Mouse (Mus musculus): ENCODE measurements around the gene H2afy. TPM values are rescaled to one million over a fixed set of nuclear protein-coding genes. Genes with fewer than 3 reads are reported as not detected.

H2afy gene
- polyA plus RNA-seq, 1 experiment from 2014 or later: 162 TPM

DNA sequence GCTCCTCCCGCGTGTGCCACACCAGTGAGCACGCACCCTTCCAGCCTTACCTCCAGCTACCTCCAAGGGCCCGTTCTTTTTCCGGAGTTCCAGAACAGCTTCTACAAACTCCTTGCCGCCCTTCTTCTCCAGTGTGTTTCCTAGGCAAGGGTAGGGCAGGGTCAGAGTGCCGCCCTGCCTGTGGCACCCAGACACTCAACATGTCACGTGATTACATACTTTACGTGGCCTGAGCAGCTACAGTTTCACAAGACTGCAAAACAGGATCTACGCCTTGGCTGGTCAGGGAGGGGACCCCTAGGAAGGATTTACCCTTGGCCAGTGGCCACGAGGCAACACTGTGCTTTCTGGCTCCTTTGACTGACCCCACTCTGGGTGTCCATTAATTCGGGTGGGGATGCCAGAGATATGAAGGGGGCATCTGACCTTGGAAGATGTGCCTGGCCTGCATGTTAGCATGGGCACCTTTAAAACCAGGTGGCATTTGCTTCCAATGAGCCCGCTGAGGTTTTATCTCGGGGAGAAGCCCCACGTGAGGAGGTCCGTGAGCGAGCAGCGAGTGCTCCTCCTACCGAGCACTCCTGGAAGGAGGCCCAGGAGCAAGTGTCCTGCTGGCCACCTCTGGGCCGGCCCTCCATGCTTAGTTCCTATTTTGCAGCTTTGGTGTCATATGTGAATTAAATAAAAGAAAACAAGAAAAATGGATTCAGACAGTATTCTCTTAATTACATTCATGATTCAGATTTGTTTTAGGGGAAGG is 51.8 kb downstream of the H2afy start:
- Histone ChIP-seq H3K4me3 (no peak overlapping the region), H3K4me2 (no peak overlapping the region), H3K27ac (no peak overlapping the region), H3K36me3 (peaks cover 98% of the 10 kb centered on the region), H3K4me1 (no peaks in the 10 kb centered on the region), H3K9ac (no peak overlapping the region), H3K9me3 (replicated peaks) (no peaks in the 10 kb centered on the region), H3K27me3 (replicated peaks) (no peaks in the 10 kb centered on the region)
- 86% methylated on average over 20 of the region's 20 CpGs for WGBS (ENCODE audit: insufficient replicate concordance)
- ATAC-seq: no peak

DNA sequence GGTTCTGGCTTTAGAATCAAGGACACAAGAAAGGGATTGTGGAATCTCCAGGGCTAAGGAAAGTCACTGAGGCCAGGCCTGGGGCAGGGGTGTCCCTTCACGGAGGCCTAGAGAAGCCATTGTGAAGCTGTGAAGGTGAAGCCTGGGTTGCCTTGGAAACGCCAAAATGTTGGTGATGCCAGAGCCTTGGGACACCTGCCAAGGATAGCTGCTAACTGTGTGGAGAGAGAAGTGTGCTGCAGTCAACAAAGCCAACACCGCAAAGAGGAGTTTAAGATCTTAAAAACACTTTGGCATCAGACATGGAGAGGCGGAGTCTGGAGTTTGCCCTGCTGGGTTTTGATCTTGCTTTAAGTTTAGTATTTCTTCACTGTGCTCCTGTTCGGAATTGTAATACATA is 54.5 kb downstream of the H2afy start:
- no peaks in the 10 kb centered on the region for H3K4me1 ChIP-seq
- no peak overlapping the region for H3K27ac ChIP-seq
- H3K9ac ChIP-seq: no peak overlapping the region
- H3K9me3 ChIP-seq (replicated peaks): no peaks in the 10 kb centered on the region
- ATAC-seq: no peak
- WGBS (ENCODE audit: insufficient replicate concordance): 81% methylated on average over 5 of the region's 5 CpGs
- H3K4me2 ChIP-seq: no peak overlapping the region
- H3K36me3 ChIP-seq: peaks cover 98% of the 10 kb centered on the region
- H3K4me3 ChIP-seq: no peak overlapping the region
- H3K27me3 ChIP-seq (replicated peaks): no peaks in the 10 kb centered on the region

DNA sequence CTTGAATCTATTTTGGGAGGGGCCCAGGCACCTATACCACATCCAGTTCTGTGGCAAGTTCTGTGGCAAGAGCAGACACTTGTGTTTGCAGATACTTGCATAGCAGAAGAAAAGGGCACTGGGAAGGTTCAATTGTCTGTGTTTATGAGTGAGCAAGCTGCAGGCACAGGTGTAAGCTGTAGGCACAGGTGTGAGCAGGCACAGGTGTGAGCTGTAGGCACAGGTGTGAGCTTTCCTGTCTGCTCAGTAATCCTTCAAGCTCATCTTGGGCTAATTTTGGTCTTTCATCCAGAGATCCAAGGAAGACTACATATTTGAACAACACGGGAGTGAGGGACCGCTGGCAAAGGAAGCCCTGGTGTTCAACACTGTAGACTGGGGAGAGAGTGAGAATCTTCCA is 56.5 kb downstream of the H2afy start:
- no peaks in the 10 kb centered on the region for H3K9me3 ChIP-seq (replicated peaks)
- H3K27me3 ChIP-seq (replicated peaks): no peaks in the 10 kb centered on the region
- no peak overlapping the region for H3K4me2 ChIP-seq
- WGBS (ENCODE audit: insufficient replicate concordance): 98% methylated on average over 2 of the region's 2 CpGs
- H3K4me1 ChIP-seq: no peaks in the 10 kb centered on the region
- no peak for ATAC-seq
- H3K36me3 ChIP-seq: peaks cover 100% of the 10 kb centered on the region
- no peak overlapping the region for H3K9ac ChIP-seq
- H3K4me3 ChIP-seq: no peak overlapping the region
- H3K27ac ChIP-seq: no peak overlapping the region

DNA sequence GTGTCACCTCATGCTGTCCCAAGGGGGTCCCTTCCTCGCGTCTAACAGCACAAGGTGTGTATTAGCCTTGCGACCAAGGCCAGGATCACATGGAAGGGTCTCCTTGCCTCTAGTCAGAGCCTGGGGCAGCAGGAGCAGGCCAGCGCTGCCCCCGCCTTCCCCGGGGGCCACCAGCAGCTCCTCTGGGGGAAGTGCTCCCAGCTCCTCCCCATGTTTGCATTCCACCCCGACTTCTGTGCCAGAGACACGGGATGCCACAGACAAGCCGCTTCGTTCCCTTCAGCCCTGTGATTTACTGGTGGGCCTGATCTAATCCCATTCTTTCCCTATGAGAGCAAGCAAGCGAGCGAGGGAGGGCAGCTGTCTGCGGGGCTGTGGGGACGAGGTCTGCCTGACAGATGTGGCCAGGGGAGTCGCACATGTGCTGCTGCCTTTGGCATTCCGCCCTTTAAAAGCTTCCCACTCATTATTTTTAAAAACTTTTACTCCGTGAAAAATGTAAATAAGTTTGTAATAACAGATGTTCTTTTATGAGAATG is 57.4 kb downstream of the H2afy start:
- Histone ChIP-seq H3K9ac (no peak overlapping the region), H3K4me1 (no peaks in the 10 kb centered on the region), H3K36me3 (peaks cover 100% of the 10 kb centered on the region), H3K4me3 (no peak overlapping the region), H3K27ac (no peak overlapping the region), H3K9me3 (replicated peaks) (no peaks in the 10 kb centered on the region), H3K27me3 (replicated peaks) (no peaks in the 10 kb centered on the region), H3K4me2 (no peak overlapping the region)
- ATAC-seq: no peak
- 78% methylated on average over 17 of the region's 17 CpGs for WGBS (ENCODE audit: insufficient replicate concordance)

DNA sequence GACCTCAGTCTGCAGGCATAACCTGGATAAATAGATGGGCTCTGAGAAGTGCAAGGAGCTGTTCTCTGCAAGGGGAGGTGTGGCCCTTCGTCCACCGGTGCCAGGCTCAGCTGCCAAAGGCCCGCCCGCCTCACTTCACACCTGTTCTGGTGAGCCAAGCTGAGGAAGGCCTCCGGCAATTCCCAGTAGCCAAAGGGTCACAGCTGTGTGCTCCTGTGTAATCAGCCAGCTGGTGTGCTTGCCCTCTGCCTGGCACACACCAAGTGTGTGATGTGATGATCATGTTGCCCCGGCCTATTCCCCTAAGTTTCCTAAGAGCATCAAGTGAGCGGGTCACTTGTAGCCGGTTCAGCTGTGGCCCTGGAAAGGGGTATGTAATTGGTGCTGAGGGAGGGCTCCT is 60.2 kb downstream of the H2afy start:
- Histone ChIP-seq H3K4me1 (no peaks in the 10 kb centered on the region), H3K4me2 (no peak overlapping the region), H3K4me3 (no peak overlapping the region), H3K36me3 (peaks cover 98% of the 10 kb centered on the region), H3K9me3 (replicated peaks) (no peaks in the 10 kb centered on the region), H3K27ac (no peak overlapping the region), H3K9ac (no peak overlapping the region), H3K27me3 (replicated peaks) (no peaks in the 10 kb centered on the region)
- WGBS (ENCODE audit: insufficient replicate concordance): 86% methylated on average over 8 of the region's 8 CpGs
- 0 out of 2 replicates have a peak, but pooled peaks have one; percentile 5 for ATAC-seq

DNA sequence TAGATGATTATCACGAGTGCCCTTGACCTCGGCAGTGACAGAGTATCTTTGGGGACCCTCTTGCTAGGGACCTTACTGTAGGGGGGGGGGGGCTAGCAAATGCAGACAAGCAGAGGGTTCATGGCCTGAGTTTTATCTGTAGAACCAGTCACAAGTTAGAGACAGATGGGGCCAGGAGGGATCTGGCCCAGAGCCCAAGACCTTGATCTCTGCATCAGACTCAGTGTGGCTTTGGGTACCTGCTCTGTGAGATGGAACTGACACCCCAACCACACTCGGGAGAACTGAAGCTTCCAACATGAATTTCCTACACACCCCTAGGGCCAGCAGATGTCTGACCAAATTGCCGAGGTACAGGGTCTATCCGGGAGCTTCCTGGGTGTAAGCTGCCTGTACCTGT is 63.0 kb downstream of the H2afy start:
- ATAC-seq: no peak
- no peaks in the 10 kb centered on the region for H3K27me3 ChIP-seq (replicated peaks)
- H3K27ac ChIP-seq: no peak overlapping the region
- no peaks in the 10 kb centered on the region for H3K9me3 ChIP-seq (replicated peaks)
- no peaks in the 10 kb centered on the region for H3K4me1 ChIP-seq
- no peak overlapping the region for H3K4me2 ChIP-seq
- no peak overlapping the region for H3K9ac ChIP-seq
- no peak overlapping the region for H3K4me3 ChIP-seq
- WGBS (ENCODE audit: insufficient replicate concordance): 79% methylated on average over 5 of the region's 5 CpGs
- peaks cover 71% of the 10 kb centered on the region for H3K36me3 ChIP-seq

DNA sequence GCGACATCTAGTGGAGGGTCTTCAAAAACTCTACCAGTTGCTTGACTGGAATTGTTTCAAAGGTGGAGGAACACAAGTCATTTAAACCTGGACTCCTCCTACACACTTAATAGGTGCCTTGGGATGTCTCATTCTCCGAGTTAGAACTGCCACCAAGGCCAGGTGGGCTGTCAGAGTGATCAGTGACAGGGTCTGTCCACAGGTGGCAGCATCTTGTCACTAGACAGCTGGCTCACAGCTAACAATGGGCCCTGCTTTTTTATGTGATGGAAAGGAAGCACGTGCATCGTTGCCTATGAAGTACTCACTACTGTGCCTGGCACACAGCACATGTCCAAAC is 63.9 kb downstream of the H2afy start:
- Histone ChIP-seq H3K27ac (no peak overlapping the region), H3K4me2 (no peak overlapping the region), H3K9ac (no peak overlapping the region), H3K36me3 (peaks cover 61% of the 10 kb centered on the region), H3K4me1 (no peaks in the 10 kb centered on the region), H3K4me3 (no peak overlapping the region), H3K9me3 (replicated peaks) (no peaks in the 10 kb centered on the region), H3K27me3 (replicated peaks) (no peaks in the 10 kb centered on the region)
- 61% methylated on average over 4 of the region's 4 CpGs for WGBS (ENCODE audit: insufficient replicate concordance)
- no peak for ATAC-seq

DNA sequence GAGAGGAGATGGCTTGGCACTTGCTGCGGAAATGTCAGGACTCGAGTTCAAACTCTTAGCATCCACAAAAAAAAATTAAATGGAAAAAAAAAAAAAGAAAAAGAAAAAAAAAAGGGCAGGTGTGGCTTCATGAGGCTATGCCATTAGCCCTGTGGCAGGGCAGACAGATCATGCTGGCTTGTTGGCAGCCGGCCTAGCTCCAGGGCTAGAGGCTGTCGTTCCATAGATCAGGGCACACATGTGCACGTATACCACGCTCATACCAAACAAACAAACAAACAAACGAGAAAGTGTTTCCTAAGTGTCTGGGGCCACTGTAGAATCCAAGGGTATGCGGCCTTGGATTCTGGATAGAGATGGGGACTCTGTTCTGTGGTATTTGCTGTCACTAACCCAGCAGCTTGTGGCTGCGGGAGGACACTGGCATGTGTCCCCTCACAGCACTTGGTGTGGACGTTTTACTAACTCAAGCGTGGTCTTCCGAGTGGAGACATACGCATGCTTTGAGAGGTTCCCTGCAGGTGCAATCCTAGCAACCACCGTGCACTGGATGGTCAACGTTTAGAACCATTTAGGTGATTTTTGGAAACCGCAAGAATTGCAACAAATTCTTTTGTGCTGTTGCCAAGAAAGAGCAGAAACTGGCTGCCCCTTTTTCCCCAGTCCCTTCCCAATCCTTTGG is 64.4 kb downstream of the H2afy start:
- Histone ChIP-seq H3K27me3 (replicated peaks) (no peaks in the 10 kb centered on the region), H3K36me3 (peaks cover 56% of the 10 kb centered on the region), H3K27ac (no peak overlapping the region), H3K9ac (no peak overlapping the region), H3K4me3 (no peak overlapping the region), H3K9me3 (replicated peaks) (no peaks in the 10 kb centered on the region), H3K4me2 (no peak overlapping the region), H3K4me1 (no peaks in the 10 kb centered on the region)
- ATAC-seq: no peak
- WGBS (ENCODE audit: insufficient replicate concordance): 80% methylated on average over 16 of the region's 16 CpGs

DNA sequence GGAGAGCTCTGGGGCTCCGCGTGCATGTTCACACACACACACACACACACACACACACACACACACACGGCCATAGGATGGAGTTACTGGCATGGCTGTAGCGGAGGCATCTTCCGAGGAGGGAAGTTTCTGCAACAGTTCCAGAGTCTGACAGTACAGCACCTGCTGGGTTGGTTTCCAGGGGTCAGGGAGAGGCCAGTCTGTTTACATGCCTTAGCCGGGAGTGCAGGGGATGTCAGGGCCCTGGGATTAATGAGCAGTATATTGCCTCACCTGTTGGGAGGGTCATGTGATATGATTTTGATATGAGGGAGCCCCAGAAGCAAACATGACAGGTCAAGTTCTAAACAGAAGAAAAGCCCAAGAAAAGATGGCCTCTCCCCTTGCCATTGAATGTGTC is 66.5 kb downstream of the H2afy start:
- H3K4me2 ChIP-seq: no peak overlapping the region
- no peaks in the 10 kb centered on the region for H3K27me3 ChIP-seq (replicated peaks)
- 73% methylated on average over 6 of the region's 6 CpGs for WGBS (ENCODE audit: insufficient replicate concordance)
- H3K9me3 ChIP-seq (replicated peaks): no peaks in the 10 kb centered on the region
- no peaks in the 10 kb centered on the region for H3K4me1 ChIP-seq
- H3K9ac ChIP-seq: no peak overlapping the region
- no peak overlapping the region for H3K27ac ChIP-seq
- peaks cover 35% of the 10 kb centered on the region for H3K36me3 ChIP-seq
- H3K4me3 ChIP-seq: no peak overlapping the region
- no peak for ATAC-seq

DNA sequence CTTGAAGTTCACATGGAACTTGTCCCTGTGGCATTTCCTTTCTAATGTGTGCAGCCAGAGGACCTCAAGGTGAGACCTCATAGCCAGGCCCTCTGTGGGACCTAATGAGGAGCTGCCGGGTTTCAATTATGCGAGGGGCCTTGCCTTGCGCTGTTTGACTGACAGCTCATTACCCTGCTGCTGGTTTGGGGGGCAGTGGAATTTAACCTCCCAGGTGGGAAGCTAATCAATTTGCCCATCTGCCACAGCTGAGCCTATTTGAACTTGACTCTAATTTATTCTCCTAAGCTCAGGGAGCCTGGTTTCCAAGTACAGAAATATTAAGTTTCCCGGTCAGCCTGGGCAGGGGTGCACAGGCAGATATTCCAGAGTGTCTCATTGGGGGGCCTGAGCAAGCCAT is 67.6 kb downstream of the H2afy start:
- Histone ChIP-seq H3K9ac (no peak overlapping the region), H3K36me3 (peaks cover 24% of the 10 kb centered on the region), H3K4me3 (no peak overlapping the region), H3K9me3 (replicated peaks) (no peaks in the 10 kb centered on the region), H3K27ac (no peak overlapping the region), H3K27me3 (replicated peaks) (no peaks in the 10 kb centered on the region), H3K4me2 (no peak overlapping the region), H3K4me1 (no peaks in the 10 kb centered on the region)
- 77% methylated on average over 4 of the region's 4 CpGs for WGBS (ENCODE audit: insufficient replicate concordance)
- no peak for ATAC-seq

DNA sequence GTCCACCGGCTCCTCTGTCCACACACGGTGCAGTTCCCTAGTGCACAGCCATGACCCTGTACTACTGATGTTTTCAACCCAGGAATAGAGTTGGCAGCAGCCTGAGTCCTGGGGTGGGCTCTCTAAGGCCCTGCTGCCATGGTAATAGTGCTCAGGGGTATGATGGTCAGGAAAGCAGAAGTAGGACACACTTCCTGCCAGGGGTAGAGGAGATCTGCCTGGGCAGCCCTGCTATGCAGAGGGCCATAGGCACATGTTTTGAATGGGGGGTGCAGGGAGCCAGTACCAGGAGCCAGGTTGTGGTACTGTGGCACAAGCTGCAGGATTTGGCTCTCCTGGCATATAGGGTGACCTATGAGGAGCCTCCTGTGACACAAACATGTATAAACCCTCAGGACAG is 69.3 kb downstream of the H2afy start:
- Histone ChIP-seq H3K27me3 (replicated peaks) (no peaks in the 10 kb centered on the region), H3K4me2 (no peak overlapping the region), H3K9ac (no peak overlapping the region), H3K4me3 (no peak overlapping the region), H3K36me3 (peaks cover 9% of the 10 kb centered on the region), H3K4me1 (no peaks in the 10 kb centered on the region), H3K9me3 (replicated peaks) (no peaks in the 10 kb centered on the region), H3K27ac (no peak overlapping the region)
- 75% methylated on average over 2 of the region's 2 CpGs for WGBS (ENCODE audit: insufficient replicate concordance)
- ATAC-seq: no peak

DNA sequence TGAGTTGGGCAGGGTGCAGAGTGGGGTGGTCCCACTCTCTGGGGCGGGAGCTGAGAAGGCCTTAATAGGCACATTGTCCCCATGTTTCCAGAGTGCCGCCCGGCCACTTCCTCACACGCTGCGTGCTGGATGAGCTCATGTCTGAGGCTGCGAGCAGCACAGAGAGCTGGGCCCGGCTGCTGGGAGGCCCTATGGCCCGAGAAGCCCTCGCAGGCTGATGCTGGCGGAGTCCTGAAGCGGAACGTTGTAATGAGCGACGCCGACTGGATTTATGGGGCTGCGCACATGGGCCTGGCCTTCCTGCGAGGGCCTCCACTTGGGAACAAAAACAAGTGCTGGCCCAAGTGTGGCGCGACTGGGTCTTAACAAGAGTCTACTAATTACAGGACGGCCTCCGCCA is 70.0 kb downstream of the H2afy start:
- no peak overlapping the region for H3K4me2 ChIP-seq
- H3K9me3 ChIP-seq (replicated peaks): no peaks in the 10 kb centered on the region
- H3K27me3 ChIP-seq (replicated peaks): no peaks in the 10 kb centered on the region
- H3K9ac ChIP-seq: no peak overlapping the region
- no peak overlapping the region for H3K27ac ChIP-seq
- no peaks in the 10 kb centered on the region for H3K4me1 ChIP-seq
- no peak overlapping the region for H3K4me3 ChIP-seq
- peaks cover 3% of the 10 kb centered on the region for H3K36me3 ChIP-seq
- no peak for ATAC-seq
- 81% methylated on average over 21 of the region's 21 CpGs for WGBS (ENCODE audit: insufficient replicate concordance)

Data from liver, embryonic 12.5 days (tissue).